Mouse (Mus musculus) v-Abl transformed pro-B cells (cell line): ENCODE measurements around the gene Zfp358.

ENCODE experiments used
- in situ Hi-C, 2 experiments: fragments of 400-800 bp; cut with MboI; formaldehyde crosslinking; loops; one replicate each; pipeline ENCODE4 v1.15.1; 2025; ENCODE audit not compliant: unreplicated experiment in 2 of 2

Gene Zfp358

GRCm38 (mm10) chr8:3492901-3493844, at the start of gene Zfp358:
Zfp358 (plus strand) TSS chr8:3493138.
- in situ Hi-C loops: loop anchor here in 1 of 2 experiments (10.0 kb wide), 1 partner anchor 1182 kb away; no protein-coding TSS in a partner anchor

DNA sequence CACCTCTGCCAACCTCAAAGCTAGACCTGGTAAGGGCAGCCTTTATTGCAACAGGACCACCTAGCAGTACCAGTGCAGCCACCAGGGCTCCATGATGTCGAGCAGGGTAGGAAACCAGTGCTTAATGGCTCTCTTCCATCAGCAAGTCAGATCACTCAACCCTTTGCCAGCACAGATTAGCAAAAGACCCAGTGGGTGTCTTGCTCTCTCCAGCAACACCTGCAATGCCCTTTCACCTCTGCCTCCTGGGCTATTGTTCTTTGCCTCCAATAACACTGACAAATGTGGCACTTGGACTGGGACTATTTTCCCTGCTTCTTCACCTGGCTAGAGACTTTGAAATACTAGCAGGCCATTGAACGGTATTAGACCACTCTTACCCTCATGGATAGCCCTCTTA, 43.7 kb upstream of the Zfp358 start:
- in situ Hi-C loops: no loop called here

GRCm38 (mm10) chr8:3450670-3451069, 42.3 kb upstream of the Zfp358 start:
- in situ Hi-C loops: loop anchor here in 1 of 2 experiments (25.0 kb wide), 1 partner anchor 1062 kb away; no protein-coding TSS in a partner anchor

DNA sequence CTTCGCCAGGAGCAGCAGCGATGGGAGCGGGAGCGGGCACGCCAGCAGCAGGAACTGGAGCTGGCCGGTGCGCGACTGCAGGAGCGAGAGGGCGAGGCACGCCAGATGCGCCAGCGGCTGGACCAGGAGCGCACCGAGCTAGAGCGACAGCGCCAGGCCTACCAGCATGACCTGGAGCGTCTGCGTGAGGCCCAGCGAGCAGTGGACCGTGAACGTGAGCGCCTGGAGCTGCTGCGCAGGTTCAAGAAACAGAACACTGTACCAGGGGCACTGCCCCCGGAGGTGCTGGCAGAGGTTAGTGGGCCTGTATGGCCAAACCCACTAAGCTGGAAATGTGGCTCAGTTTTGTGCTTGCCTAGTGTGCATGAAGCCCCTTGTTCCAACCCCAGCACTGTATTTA, 40.9 kb upstream of the Zfp358 start:
- in situ Hi-C loops: loop anchor here in 1 of 2 experiments (25.0 kb wide), 1 partner anchor 1060 kb away; no protein-coding TSS in a partner anchor

GRCm38 (mm10) chr8:3463248-3463647, 29.7 kb upstream of the Zfp358 start:
- in situ Hi-C loops: loop anchor here in 1 of 2 experiments (25.0 kb wide), 1 partner anchor 1049 kb away; no protein-coding TSS in a partner anchor

GRCm38 (mm10) chr8:3464309-3464708, 28.6 kb upstream of the Zfp358 start:
- in situ Hi-C loops: loop anchor here in 1 of 2 experiments (25.0 kb wide), 1 partner anchor 1048 kb away; no protein-coding TSS in a partner anchor

DNA sequence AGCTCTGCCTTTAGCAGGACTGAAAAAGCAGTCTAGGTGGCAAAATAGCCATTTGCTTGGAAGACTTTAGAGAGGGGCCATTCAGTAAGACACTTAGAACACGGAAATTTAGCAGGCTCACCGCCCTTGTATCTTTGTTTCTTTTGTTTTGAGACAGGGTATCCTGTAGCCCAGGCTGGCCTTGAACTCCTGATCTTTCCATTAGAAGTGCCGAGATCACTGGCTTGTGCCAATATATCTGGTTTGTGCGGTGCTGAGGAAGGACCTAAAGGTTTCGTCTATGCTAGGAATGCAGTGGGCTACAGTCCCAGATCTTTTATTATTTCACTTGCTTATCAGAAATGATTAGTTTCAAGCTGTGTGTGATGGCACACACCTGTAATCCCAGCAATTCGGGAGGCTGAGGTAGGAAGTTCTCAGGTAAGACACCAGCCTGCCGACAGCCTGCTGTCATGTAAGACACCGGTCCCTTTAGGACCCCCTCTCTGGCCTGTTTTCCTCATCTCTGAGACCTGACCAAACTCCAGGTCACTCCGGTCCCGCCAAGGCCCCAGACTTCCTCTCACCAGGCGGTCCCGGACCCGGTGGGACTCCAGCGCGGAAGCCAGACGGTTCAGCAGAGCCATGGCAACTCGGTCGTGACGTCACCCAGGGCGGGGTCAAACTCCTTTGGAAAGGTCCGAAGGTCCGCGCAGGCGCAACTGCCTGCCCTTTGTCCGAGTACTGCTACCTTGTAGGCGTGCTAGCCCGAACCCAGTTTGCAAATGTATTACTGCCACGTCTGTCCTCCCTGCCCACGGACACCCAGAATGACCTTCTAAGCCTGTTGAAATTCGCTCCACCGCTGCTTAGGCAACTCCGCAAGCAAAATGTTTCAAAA, 25.7 kb upstream of the Zfp358 start, which contains the start of gene Pex11g:
Gene Pex11g (minus strand): TSS at position 675 of the 880 bp plus-strand sequence.
- in situ Hi-C loops: loop anchor here (5.0 to 25.0 kb wide), 3 partner anchors 205 to 1045 kb away; partner anchors contain the start of gene Fcor (in 2 of the 2)

GRCm38 (mm10) chr8:3467886-3468545, 24.9 kb upstream of the Zfp358 start:
- in situ Hi-C loops: loop anchor here (5.0 to 25.0 kb wide), 3 partner anchors 204 to 1044 kb away; partner anchors contain the start of gene Fcor (in 2 of the 2)

GRCm38 (mm10) chr8:3468838-3469237, 24.1 kb upstream of the Zfp358 start:
- in situ Hi-C loops: loop anchor here (5.0 to 25.0 kb wide), 3 partner anchors 203 to 1043 kb away; partner anchors contain the start of gene Fcor (in 2 of the 2)

DNA sequence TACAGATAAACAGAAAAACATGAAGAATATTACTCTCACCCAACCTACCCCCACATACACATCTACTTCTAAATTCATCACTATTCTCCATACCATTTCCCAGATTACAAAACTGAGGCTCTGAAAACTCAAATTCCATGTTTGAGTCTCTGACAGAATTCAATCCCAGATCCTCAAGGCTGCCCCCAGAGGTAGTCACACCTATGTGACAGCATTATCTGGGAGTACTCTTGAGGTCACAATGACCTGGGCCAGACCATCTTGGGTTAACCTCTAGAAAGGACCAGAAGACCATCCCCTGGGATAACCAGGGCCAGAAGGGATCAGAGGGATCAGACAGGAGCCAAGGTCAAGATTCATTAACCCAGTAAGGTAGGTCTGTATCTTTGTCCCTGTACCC, 22.4 kb upstream of the Zfp358 start, which contains the start of gene Tex45:
Gene Tex45 (plus strand): TSS at position 301 of the 400 bp plus-strand sequence.
- in situ Hi-C loops: loop anchor here in 1 of 2 experiments (25.0 kb wide), 1 partner anchor 1042 kb away; no protein-coding TSS in a partner anchor

- in situ Hi-C loops: no loop called here
These were observed 17.1 kb upstream of the Zfp358 start for GRCm38 (mm10) chr8:3475715-3476429.

DNA sequence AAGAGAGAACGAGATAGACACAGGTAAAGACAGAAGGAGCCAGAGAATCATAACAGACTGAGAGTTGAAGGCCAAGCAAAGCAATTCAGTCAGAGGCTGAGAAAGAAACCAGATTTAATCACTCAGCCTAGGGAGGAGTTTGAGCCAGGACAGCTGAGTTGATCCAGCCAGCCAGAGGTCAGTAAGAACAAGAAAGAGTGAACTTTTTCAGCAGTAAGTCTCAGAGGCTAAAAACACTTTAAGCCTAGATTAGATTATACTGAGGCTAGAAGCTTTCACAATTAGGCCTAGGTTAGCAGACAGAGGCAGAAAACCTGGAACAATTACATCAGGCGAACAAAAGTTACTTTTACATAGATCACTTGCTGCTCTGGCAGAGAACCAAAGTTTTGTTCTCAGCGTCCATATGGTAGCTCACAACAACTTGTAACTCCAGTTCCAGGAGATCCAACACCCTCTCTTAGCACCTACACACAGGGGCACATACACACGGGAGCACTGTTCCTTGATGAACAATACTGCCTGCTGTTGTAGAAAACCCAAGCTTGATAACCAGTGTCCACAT, 12.6 kb upstream of the Zfp358 start:
- in situ Hi-C loops: no loop called here

DNA sequence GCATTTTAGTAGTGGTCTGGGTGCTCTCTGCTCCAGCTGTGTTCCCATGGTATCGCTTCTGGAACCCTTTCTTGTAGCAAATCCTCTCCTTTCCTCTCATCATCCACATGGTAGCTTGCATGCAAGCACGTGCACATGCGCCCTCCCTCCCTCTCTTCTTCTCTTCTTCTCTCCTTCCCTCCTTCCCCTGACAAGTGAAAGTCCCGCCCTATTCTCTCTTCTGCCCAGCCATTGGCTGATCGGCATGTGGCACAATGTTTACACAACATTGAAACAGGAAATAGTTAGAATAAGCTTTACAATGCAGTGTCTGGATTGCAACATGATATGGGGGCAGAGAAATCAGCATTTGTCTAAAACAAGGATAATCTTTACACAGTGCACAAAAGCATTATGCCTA, 11.3 kb upstream of the Zfp358 start:
- in situ Hi-C loops: no loop called here

DNA sequence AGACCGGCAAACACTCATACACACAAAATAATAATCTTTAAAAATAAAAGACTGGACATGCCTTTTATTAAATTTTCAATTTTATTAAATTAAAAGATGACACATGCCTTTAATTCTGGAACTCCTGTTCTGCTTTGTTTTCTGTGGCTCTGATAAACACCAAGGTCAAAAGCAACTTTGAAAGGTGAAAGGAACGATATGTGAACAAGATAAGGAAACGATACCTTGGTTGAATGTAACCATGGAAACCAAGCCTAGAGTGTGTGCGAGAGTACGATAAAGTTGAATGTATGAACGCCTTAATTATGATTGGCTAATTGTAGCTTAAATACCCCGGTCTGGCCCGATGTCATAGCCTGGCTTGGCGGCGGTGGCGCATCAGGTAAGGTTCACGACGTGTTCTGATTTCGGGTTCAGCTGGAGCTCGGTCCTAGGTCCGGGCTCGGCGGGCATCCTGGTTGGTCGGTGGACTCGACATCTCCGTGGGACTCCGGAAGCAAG, 10.6 kb upstream of the Zfp358 start:
- in situ Hi-C loops: no loop called here

DNA sequence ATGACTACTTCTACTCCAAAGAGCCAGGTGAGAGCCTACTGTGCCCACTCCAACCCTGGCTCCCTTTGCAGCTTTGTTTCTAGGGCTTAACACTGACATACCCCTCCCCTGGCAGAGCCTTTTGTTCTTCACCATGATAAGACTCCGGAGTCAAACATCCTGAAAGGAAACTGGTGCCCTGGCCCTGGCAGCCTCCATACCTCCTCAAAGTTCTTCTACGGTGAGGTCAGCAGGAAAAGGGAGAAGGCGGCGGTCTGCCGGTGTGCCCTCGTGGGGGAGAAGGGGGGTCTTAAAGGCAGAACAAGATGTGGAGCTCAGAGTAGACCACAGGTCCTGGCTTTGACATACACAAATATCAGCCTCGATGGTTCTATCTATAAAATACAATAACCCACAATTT, 9.4 kb upstream of the Zfp358 start:
- in situ Hi-C loops: no loop called here

DNA sequence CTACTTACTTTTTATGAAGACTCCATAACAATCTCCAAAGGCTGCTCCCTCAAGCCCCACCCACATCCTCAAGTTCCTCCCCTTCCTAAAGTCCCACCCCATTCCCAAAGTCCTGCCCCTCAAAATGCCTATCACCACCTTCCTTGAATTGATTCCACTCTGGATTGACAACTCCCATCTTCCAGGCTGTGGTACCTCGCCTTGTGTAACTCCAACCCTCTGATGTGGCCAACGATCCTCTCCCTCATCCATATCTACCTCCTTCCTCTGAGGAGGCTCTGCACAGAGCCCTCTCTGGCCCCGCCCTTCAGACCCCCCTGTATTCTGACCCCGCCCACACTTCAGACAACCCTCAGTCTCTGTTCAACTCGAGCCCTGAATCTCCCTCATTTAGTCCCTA, 7.7 kb upstream of the Zfp358 start:
- in situ Hi-C loops: no loop called here

GRCm38 (mm10) chr8:3493845-3494208, 889 bp downstream of the Zfp358 start:
- in situ Hi-C loops: loop anchor here in 1 of 2 experiments (10.0 kb wide), 1 partner anchor 1181 kb away; no protein-coding TSS in a partner anchor
